Mouse (Mus musculus): ENCODE measurements around the gene Pcbd2.

The Pcbd2 gene

DNA sequence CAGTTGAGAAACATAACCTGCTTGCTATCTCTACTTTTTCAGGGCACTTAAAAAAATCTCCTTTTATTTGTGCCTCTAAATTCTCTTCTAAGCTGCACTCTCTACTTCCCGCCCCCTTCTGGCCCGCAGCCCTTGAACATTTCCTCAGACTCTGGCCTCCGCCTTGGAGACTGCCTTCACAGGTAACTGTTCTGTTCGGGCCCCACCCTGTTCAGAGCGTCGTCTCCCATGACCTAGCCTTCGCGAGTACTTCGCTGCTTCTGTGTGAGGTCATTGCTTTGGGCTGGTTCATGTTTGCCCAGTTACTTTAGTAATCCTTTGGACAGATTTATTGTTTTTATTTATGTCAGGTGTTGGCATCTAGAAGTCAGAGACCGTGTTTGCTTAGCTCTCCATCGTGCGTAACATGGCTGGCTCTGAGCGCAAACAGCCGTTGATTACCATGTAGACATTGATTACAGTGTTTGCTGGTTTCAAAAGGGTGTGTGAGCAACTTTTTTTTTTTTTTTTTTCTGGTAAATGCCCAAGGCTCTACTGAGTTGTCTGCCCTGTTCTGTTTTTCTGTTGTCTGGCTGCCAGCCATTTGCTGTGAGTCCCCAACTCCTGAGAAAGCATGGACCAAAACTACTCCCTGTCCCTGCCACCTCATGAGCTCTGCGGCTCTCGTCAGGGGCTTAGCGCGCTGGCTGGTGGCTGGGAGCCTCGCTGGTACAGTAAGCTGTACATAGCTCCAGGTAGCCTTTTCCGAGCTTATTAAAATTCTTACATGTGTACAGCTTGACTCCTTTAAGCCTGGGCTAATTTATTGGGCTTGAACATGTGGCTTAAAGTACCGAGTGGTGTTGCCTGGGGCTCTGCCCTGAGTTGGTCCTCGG lies 6.7 kb downstream of the Pcbd2 start:
- in situ Hi-C loops (cut with MboI, MseI) = no loop called here

DNA sequence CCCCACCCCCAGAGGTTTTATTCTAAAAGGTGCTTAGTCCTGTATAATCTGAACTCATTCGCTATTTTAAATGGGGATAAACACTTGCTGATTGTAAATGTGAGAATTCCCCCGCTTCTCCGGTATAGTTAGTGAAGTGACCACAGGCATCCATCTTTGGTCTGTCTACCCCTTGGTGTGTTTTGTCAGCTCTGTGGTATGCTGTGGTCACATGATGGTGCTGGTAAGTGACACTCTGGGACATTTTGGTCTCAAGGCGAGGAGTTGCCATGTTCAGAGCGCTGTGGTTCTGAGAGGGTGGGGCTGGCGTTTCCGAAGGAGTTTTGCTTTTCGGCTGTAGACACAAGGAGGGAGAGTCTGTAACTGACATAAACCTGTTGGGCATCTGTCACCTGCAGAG lies 10.7 kb downstream of the Pcbd2 start:
- in situ Hi-C loops (cut with MboI, MseI) = no loop called here

- in situ Hi-C loops (cut with MboI, MseI) = no loop called here
Measured at GRCm38 (mm10) chr13:55742306-55742705, 15.1 kb downstream of the Pcbd2 start.

DNA sequence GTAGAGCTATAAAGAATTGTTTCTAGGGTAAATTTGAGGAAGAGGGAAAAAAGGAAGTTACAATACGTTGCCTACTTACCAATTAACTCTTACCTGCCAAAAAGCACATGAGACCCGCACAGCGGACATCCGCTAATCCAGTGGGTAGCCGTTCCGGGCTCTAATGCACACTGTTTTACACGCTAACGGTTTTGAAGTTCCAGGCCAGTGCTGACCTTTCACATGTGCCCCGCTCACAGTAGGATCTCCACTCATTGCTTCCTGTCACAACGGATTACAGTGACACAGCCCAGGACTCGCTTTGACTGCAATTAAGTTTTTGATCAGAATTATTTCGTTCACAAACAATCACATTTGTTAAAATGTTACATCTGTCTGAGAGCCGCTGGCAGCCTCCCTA lies 27.2 kb downstream of the Pcbd2 start:
- in situ Hi-C loops (cut with MboI, MseI) = no loop called here

DNA sequence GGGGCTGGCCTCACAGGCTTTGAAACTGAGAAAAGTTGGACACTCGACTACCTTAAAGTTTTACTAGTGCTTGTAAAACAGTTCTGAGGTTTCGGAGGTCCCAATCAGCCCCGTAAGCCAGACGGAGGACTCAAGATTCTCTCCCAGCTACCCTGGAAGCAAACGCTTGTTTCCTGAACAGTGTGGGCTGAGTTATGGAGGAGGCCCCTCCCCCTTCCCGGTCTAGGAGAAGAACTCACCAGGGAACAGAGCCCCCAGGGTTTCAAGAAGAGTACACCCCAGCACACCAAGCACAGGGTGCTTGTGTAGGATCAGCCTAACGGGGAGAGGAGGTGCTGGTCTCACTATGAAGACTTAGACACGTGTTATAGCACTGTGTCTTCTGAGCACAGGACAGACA lies 29.6 kb downstream of the Pcbd2 start:
- in situ Hi-C loops (cut with MboI, MseI) = no loop called here

DNA sequence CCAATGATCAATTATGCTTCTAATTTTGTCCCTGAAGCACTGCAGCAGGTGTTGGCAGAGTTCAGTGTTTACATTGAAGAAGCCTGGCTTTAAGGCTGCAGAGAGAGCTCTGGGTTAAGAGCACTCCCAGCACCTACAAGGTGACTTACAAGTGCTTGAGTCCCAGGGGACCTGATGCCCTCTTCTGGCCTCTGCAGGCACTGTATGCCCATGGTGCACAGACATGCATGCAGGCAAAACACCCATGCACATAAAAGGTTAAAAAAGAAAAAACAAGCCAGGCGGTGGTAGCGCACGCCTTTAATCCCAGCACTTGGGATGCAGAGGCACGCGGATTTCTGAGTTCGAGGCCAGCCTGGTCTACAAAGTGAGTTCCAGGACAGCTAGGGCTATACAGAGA lies 30.5 kb downstream of the Pcbd2 start:
- in situ Hi-C loops (cut with MboI, MseI) = no loop called here

GRCm38 (mm10) chr13:55760576-55760975 lies 33.4 kb downstream of the Pcbd2 start:
- in situ Hi-C loops (cut with MboI, MseI) = no loop called here

DNA sequence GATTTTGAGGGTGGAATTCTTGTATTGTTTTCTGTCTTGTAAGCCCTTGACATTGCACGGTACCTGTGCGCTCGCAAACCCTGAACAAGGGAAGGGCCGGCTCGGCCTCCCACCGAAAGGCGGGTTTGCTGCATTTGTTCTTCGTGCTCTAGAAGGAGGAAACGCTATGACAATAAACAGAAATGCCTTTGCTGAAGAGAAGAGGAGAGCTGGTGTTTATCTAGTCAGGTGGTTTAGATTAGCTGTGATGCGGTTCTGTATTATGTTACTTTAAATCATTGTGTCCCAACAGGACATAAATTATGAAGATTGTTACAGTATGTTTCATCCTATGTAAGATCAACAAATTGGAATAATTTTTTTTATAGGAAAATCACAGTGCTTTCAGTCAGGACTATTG lies 34.3 kb downstream of the Pcbd2 start:
- in situ Hi-C loops (cut with MboI, MseI) = no loop called here

DNA sequence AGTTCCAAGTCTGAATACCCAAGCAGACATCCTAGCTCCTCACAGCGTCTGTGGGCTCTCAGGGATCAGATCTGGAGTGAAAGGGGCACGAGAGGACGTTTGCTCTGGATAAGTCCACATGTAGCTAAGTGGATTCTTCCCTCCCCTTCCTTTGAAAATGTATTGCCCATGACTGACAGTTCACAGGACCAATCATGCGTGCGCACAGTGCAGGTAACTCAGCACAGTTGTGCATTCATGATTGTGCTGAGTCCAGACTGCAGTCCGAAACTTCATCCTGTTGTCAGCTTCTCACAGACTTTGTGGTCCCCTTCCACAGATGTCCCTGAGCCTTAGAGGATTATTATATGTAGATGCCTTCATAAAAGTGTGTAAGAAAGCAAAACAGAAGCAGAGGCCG lies 47.2 kb downstream of the Pcbd2 start:
- in situ Hi-C loops (cut with MboI, MseI) = no loop called here

DNA sequence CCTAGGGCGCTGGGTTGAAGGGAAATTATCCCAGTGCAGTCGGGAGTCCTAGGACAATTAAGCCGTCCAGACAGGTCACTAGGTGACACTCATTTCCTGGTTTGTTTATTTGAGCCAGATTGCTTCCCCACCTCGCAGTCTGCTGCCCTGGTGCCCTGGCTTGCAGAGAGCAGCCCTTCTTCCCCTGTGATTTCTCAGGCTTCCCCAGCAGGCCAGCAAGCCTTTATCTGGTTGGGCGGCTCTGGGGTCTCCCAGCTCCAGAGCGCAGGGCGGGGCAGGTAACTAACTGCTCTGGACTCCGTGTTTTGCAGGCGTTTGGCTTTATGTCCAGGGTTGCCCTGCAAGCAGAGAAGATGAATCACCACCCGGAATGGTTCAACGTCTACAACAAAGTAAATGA lies 47.9 kb downstream of the Pcbd2 start:
- in situ Hi-C loops (cut with MboI, MseI) = no loop called here

DNA sequence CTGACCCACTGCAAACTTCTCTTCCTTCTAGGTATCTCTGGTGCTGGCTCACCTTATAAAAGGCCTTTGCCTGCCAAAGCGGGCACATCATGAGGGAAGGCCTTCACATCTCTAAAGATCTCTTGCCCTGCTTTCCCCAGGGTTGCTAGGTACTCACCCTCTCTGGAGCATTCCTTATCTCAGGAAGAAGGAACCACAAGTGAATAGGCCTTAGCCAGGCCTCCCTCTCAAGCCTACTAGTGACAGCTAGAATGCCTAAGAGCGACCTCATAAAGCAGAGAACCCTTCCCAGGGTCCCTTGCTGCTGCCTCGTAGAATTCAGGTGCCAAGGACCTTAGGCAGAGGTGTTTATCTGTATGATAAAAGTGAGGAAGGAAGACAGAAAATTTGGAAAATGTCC lies 57.1 kb downstream of the Pcbd2 start, which contains the start of gene Catsper3:
Gene Catsper3, plus strand, starts transcription at position 301 of the 400 bp plus-strand sequence.
- in situ Hi-C loops (cut with MboI, MseI) = no loop called here

DNA sequence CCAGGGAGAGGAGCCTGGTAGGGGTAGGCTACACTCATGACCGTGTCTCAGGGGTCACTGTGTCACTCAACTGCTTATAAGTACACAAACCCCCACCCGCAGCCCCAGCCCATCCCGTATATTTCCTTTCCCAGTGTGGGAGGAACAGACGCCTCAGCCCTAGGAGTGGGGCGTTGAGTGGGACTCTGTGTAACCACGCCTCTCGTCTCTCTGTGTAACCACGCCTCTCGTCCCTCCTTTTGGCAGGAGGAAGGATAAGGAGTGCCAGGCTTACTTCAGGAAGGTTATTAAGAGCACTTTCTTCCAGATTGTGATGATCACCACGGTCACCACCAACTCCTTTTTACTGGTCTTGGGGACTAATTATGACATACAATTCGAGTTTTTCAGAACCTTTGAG lies 59.0 kb downstream of the Pcbd2 start:
- in situ Hi-C loops (cut with MboI, MseI) = no loop called here

- in situ Hi-C loops (cut with MboI, MseI) = no loop called here
Measured at GRCm38 (mm10) chr13:55801246-55801645, 74.1 kb downstream of the Pcbd2 start.

GRCm38 (mm10) chr13:55803973-55804372 lies 76.8 kb downstream of the Pcbd2 start:
- in situ Hi-C loops (cut with MboI, MseI) = no loop called here

GRCm38 (mm10) chr13:55809041-55809623 lies 82.0 kb downstream of the Pcbd2 start:
- in situ Hi-C loops (cut with MboI, MseI) = no loop called here

GRCm38 (mm10) chr13:55809707-55810106 lies 82.5 kb downstream of the Pcbd2 start:
- in situ Hi-C loops (cut with MboI, MseI) = no loop called here

- in situ Hi-C loops (cut with MboI, MseI) = no loop called here
Measured at GRCm38 (mm10) chr13:55810947-55811346, 83.8 kb downstream of the Pcbd2 start.

DNA sequence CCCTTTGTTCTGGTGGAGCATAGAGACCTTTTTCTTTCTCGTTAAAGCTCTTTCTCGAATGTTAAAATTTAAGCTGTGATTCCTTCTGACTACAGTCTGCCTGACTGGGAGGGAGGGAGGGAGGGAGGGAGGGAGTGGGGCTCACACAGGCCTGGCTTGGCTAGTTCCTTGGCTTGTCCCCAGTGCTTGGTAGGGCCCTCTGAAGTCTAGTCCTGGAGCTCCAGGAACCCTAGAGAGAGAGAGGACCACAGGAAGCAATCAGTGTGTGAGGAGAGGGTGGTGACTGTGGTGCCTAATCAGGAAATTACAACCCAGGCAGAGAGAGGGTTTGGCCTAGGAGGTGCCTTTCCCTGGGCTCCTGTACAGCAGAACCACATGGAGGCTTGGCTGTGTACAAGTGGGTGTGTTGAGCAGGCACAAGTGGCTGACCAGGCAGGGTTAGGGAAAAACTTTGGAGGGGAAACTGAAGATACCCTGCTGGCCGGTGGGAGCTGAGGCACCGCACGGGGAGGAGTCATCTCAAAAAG lies 86.4 kb downstream of the Pcbd2 start:
- in situ Hi-C loops (cut with MboI, MseI) = no loop called here

DNA sequence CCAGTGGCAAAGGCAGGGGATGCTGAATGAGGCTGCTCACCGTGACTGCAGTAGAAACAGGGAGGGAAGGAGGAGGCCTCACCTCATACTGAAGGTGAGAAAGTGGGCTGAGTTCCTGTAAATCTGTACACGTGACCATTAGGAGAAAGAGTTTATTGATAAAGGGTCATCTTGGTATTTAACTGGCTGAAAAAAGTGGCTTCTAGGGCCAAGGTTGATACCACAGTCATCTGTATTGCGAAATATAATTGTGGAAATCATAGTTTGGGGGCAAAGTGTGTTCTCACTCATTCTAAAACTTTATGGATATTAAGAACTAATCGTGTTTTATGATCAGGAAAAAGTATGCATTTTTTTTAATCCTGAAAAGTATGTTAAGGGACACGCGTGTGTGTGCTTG lies 87.7 kb downstream of the Pcbd2 start:
- in situ Hi-C loops (cut with MboI, MseI) = no loop called here

DNA sequence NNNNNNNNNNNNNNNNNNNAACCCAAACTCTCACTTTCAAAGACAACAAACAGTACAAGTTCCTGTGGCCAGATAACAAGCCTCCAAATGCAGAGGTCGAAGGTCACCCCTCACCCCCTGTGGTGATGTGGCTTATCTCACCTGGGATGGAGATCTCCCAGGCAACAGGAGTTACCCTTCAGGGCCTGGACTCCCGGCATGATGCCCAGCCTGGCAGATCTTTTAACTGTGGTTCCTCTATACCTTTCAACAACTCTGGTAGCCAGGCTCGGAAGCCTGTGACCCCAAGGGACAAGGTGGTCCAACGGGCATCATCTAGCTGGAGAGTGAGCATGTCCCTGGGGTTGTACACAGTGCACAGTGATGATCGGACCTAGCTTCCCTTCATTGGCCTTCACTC lies 95.3 kb downstream of the Pcbd2 start:
- in situ Hi-C loops (cut with MboI, MseI) = no loop called here

DNA sequence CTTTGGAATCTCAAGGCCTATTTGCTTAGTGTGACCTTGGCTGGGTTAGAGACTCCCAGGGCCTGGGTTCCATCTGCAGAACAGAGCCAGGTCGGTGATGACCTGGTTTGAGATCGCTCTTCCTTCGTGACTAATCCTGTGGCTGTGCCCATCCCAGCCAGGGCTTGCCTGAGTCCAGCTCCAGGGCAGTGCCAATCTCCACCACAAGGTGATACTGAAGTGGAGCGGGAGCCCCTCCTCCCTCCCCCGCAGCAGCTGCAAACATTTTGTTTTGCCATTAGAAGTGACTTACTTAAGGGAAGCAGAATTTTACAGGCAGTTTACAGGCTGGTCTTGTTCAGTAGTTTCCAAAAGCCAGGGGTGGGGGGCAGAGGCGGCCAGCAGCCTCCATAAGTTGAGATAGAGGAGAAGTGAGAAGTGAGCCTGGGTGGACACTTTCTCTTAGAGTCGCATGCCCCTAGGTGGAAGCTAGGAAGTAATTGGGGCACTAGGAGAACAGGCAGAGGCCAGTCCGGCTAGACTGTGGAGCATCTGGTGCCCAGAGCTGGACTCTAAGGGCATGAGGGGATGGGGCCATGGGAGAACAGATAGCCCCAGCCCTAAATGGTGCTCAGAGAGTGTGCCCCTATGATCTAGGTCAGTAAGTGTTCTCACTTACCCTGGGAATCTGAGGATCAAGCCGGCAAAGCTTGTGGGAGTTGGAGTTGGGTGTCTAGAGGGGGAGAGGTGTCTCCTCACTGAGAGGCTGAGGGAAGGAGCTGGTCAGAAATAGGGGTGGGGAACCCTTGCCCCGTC lies 97.2 kb downstream of the Pcbd2 start:
- in situ Hi-C loops (cut with MboI, MseI) = no loop called here

GRCm38 (mm10) chr13:55825245-55825681 lies 98.1 kb downstream of the Pcbd2 start:
- in situ Hi-C loops (cut with MboI, MseI) = no loop called here

All from regulatory T cell (primary cell).